Mouse (Mus musculus): ENCODE data around the gene Adgrl3.

Gene Adgrl3

GRCm38 (mm10) chr5:81671025-81671424 is 651.1 kb downstream of the Adgrl3 start:
- DNase-seq (ENCODE audit: low read depth) = no peak

GRCm38 (mm10) chr5:81674275-81674974 is 654.5 kb downstream of the Adgrl3 start:
- DNase-seq (ENCODE audit: low read depth) = no peak

DNA sequence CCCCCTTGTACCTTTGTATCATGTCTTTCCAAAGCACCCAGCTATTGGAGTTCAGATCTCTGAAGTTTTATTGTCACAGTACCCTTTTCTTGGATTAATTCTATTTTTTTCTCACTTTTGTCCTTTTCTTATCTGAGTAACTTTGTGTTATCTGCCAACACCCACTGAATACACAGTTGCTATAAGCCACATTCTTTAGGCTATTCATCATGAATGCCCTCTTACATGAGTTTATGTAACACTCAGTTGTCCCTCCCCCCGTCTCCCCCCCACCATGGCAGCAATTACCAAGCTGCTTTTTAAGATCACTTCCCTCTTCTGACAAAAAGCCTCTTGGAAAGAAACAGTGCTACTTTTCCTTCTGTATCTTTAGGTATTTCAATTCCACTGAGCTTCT is 655.0 kb downstream of the Adgrl3 start:
- no peak for DNase-seq (ENCODE audit: low read depth)

- no peak for DNase-seq (ENCODE audit: low read depth)
These were observed 657.0 kb downstream of the Adgrl3 start for GRCm38 (mm10) chr5:81676896-81677295.

GRCm38 (mm10) chr5:81686206-81686605 is 666.3 kb downstream of the Adgrl3 start:
- DNase-seq (ENCODE audit: low read depth) = no peak

- DNase-seq (ENCODE audit: low read depth) = no peak
These were observed 666.9 kb downstream of the Adgrl3 start for GRCm38 (mm10) chr5:81686845-81687244.

- no peak for DNase-seq (ENCODE audit: low read depth)
These were observed 709.7 kb downstream of the Adgrl3 start for GRCm38 (mm10) chr5:81729620-81730019.

GRCm38 (mm10) chr5:81736008-81736407 is 716.1 kb downstream of the Adgrl3 start:
- no peak for DNase-seq (ENCODE audit: low read depth)

- DNase-seq (ENCODE audit: low read depth) = no peak
These were observed 718.5 kb downstream of the Adgrl3 start for GRCm38 (mm10) chr5:81738286-81739032.

DNA sequence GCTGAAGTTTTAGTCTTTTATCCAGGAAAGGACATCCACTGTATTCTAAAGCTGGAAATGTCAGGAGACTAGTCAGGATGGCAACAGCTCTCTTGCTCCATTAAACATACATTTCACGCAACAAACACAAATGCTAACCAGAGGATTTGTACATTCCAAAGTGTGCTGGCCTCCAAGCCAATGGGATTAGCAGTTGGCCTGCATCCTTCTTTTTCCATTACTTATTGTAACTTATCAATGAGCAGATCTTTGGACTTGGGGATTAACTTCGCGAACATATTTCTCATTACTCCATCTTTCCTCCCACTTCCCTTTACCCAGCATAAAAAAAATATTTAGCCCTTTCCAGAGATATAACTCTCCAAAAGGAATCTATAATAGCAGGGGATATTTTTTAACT is 732.5 kb downstream of the Adgrl3 start:
- no peak for DNase-seq (ENCODE audit: low read depth)

DNA sequence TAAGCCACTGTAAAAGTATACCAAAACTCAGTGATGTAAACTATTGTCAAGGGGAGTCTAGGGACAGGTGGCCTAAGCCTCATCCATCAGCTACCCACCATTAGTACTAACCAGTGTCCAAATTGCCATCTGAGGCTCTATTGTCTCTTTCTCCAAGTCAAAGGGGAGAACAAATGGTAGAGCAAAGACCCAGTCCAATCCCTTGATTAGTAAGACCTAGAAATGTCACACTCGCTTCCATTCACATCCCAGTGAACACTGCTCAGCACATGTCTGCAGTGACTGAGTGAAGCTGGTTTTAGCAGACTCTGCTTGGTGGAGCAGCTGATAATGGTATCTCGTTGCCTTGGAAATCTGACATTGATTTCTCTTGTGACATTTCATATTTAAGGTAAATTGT is 735.8 kb downstream of the Adgrl3 start:
- DNase-seq (ENCODE audit: low read depth) = no peak

- no peak for DNase-seq (ENCODE audit: low read depth)
These were observed 737.3 kb downstream of the Adgrl3 start for GRCm38 (mm10) chr5:81757093-81757725.

GRCm38 (mm10) chr5:81776234-81776633 is 756.3 kb downstream of the Adgrl3 start:
- no peak for DNase-seq (ENCODE audit: low read depth)

DNA sequence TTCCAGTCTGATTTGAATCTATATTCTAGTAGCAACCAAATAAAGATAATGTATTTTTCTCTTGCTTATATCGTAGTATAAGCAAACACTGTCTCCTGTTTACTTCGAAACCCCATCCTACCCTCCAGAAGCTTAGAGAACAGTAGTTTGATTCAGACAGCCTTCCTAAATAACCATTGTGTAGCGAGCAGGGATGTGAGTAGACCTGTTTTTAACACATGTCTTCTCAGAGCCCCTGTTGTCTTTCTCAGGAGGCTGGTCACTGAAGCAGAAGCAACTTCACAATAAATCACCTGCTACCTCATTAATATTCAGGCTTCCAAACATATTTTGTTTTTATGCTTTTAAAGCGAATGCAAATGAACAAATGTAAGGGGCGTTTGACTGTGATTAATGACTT is 756.8 kb downstream of the Adgrl3 start:
- DNase-seq (ENCODE audit: low read depth) = no peak

DNA sequence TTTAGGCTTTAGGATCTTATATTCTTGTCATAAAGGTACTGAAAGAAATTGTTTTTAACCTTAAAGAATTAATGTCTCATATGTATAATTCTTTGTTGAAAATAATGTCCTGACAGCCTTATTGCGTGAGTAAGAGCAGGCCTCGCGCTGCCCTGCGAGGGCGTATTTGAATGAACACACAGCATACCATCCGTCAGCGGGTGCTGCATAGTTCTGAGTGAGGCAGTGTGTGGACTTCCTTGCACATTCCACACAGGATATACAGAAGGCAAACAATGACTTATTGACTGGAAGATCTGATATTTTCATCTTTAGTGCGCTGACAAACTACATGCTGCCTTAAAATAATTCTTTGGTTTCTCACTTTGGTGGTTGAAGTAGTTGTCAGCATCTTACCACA is 764.8 kb downstream of the Adgrl3 start:
- DNase-seq (ENCODE audit: low read depth) = no peak

GRCm38 (mm10) chr5:81790710-81791109 is 770.8 kb downstream of the Adgrl3 start:
- DNase-seq (ENCODE audit: low read depth) = no peak

DNA sequence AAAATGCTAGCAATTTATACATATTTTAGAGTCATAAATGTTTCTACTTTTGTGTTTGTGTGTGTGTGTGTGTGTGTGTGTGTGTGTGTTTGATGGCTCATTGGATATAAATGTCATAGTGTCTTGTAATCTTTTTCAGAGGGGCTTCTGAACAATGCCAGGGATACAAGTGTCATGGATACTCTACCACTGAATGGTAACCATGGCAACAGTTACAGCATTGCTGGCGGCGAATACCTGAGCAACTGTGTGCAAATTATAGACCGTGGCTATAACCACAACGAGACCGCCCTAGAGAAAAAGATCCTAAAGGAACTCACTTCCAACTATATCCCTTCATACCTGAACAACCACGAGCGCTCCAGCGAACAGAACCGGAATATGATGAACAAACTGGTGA is 774.2 kb downstream of the Adgrl3 start:
- no peak for DNase-seq (ENCODE audit: low read depth)

DNA sequence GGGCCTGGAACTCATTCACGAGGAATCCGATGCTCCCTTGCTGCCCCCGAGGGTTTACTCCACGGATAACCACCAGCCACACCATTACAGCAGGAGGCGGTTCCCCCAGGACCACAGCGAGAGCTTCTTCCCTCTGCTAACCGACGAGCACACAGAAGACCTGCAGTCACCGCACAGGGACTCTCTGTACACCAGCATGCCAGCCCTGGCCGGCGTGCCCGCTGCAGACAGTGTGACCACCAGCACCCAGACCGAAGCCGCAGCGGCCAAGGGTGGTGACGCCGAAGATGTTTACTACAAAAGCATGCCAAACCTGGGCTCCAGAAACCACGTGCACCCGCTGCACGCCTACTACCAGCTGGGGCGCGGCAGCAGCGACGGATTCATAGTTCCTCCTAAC is 774.7 kb downstream of the Adgrl3 start:
- no peak for DNase-seq (ENCODE audit: low read depth)

- no peak for DNase-seq (ENCODE audit: low read depth)
These were observed 776.2 kb downstream of the Adgrl3 start for GRCm38 (mm10) chr5:81796128-81796527.

DNA sequence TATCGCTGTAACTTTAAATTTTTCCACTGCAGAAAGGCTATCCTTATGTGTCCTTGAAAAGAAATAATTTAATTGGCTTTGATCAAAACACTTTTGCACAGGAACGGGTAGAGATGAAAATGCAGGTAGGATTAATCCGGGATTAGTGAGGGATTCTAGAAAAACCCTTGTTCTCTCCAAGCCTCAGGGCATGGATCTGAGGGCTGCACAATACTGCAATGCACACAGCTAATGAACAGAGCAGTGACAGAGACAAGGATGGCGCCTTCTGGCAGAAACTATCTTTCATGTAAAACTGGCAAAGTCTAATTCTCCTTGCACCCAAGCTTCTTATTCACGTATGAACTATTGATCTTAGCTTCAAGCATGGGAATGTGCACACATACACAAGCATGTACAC is 791.0 kb downstream of the Adgrl3 start:
- DNase-seq (ENCODE audit: low read depth) = no peak

DNA sequence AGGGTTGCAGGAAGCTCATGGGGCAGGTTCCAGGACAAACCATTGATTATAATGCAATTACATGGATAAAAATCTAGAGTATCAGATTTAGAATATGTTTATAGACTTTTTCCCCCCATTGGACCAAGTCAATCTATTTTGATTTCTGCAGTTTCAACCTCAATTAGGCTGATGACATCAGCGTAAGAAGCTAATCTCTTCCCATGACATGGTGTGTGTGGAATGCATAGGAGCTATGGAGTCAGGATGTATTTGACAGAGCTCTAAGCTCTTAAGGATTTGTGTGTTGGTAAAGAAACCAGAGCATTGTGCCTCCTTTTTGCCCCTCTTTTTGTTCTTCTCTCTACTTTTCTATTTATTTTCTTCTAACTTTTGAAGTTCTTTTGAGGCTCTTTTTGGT is 812.1 kb downstream of the Adgrl3 start:
- DNase-seq (ENCODE audit: low read depth) = no peak

- no peak for DNase-seq (ENCODE audit: low read depth)
These were observed 812.7 kb downstream of the Adgrl3 start for GRCm38 (mm10) chr5:81832679-81833078.

GRCm38 (mm10) chr5:81837860-81838259 is 817.9 kb downstream of the Adgrl3 start:
- no peak for DNase-seq (ENCODE audit: low read depth)
